Mouse (Mus musculus) hindbrain, embryonic 16.5 days (tissue): ENCODE results near the gene Rab5c. TPM values are rescaled to one million over a fixed set of nuclear protein-coding genes. Genes with fewer than 3 reads are reported as not detected.

Source experiments
- ATAC-seq: fragments of 200-750 bp; cut with Nextera tagmentation; 2 replicates; pipeline ENCODE4 v1.8.0; 2017; ENCODE audit warnings: moderate TSS enrichment, moderate library complexity
- H3K27ac ChIP-seq: fragments of 300-500 bp; sonication (generic); 2 replicates; pipeline ENCODE4 v1.5.1; 2014; ENCODE audit warnings: low read depth, mild to moderate bottlenecking, control low read depth, low read length, moderate library complexity
- H3K27me3 ChIP-seq: fragments of 300-500 bp; sonication (generic); replicated peaks from 2 replicates; pipeline ENCODE4 v1.6.1; 2014; ENCODE audit warnings: low read length; ENCODE audit not compliant: control insufficient read depth, insufficient read depth
- H3K36me3 ChIP-seq: fragments of 300-500 bp; sonication (generic); 2 replicates; pipeline ENCODE4 v1.6.1; 2014; ENCODE audit warnings: mild to moderate bottlenecking, low read length, moderate library complexity, mixed read lengths; ENCODE audit not compliant: control insufficient read depth, insufficient read depth
- H3K4me1 ChIP-seq: fragments of 300-500 bp; sonication (generic); 2 replicates; pipeline ENCODE4 v1.6.1; 2014; ENCODE audit warnings: low read depth, low read length; ENCODE audit not compliant: control insufficient read depth, insufficient read depth
- H3K4me2 ChIP-seq: fragments of 300-500 bp; sonication (generic); 2 replicates; pipeline ENCODE4 v1.6.1; 2014; ENCODE audit warnings: mild to moderate bottlenecking, low read length, control low read depth, moderate library complexity
- H3K4me3 ChIP-seq: fragments of 300-500 bp; sonication (generic); 2 replicates; pipeline ENCODE4 v1.5.1; 2014; ENCODE audit warnings: mild to moderate bottlenecking, low read length, control low read depth, moderate library complexity
- H3K9ac ChIP-seq: fragments of 300-500 bp; sonication (generic); 2 replicates; pipeline ENCODE4 v1.6.1; 2014; ENCODE audit warnings: low read depth, mild to moderate bottlenecking, control low read depth, low read length, moderate library complexity
- H3K9me3 ChIP-seq: fragments of 300-500 bp; sonication (generic); 2 replicates; pipeline ENCODE4 v1.6.1; 2014; ENCODE audit warnings: mild to moderate bottlenecking, low read length, moderate library complexity; ENCODE audit not compliant: control insufficient read depth
- WGBS: fragments of 180-500 bp; shearing (Covaris S2); extraction: QIAGEN DNeasy Blood & Tissue Kit; methylation state at CpG from one replicate; pipeline ENCODE4 v1.1.7; 2014; 5-methylcytosine and 5-hydroxymethylcytosine counted together
- polyA plus RNA-seq: library from polyadenylated mRNA; unstranded; fragments of >200 nt; fragmentation: Nextera tagmentation; extraction: Ambion mirVana; gene quantifications from 2 replicates; pipeline ENCODE4 v1.2.1, GENCODE M21; 2015

The Rab5c gene
- polyA plus RNA-seq, 1 experiment from 2014 or later, result 43.8 TPM

GRCm38 (mm10) chr11:100729976-100730375 lies 8.0 kb downstream of the Rab5c start:
- WGBS, result 94% methylated on average over 4 of the region's 4 CpGs
- Histone ChIP-seq H3K9me3 (no peaks in the 10 kb centered on the region), H3K27ac (no peak overlapping the region), H3K4me2 (no peak overlapping the region), H3K4me1 (no peaks in the 10 kb centered on the region; the same call in 1 of the 2 replicates), H3K36me3 (no peaks in the 10 kb centered on the region), H3K9ac (no peak overlapping the region), H3K27me3 (no peaks in the 10 kb centered on the region), H3K4me3 (no peak overlapping the region)
- no peak for ATAC-seq

- H3K36me3 ChIP-seq, result no peaks in the 10 kb centered on the region
- H3K4me2 ChIP-seq, result no peak overlapping the region
- no peak overlapping the region for H3K4me3 ChIP-seq
- no peaks in the 10 kb centered on the region; the same call in 1 of the 2 replicates for H3K4me1 ChIP-seq
- no peak overlapping the region for H3K9ac ChIP-seq
- H3K27me3 ChIP-seq, result no peaks in the 10 kb centered on the region
- no peaks in the 10 kb centered on the region for H3K9me3 ChIP-seq
- no peak overlapping the region for H3K27ac ChIP-seq
- 78% methylated on average over 6 of the region's 6 CpGs for WGBS
- ATAC-seq, result no peak
These were observed 9.4 kb downstream of the Rab5c start for GRCm38 (mm10) chr11:100728601-100729000.

- Histone ChIP-seq H3K27me3 (no peaks in the 10 kb centered on the region), H3K36me3 (no peaks in the 10 kb centered on the region), H3K4me2 (no peak overlapping the region), H3K27ac (no peak overlapping the region), H3K4me3 (no peak overlapping the region), H3K9ac (no peak overlapping the region), H3K4me1 (no peaks in the 10 kb centered on the region; the same call in 1 of the 2 replicates), H3K9me3 (no peaks in the 10 kb centered on the region)
- over 99% methylated on average over 3 of the region's 3 CpGs for WGBS
- no peak for ATAC-seq
These were observed 10.8 kb downstream of the Rab5c start for GRCm38 (mm10) chr11:100727201-100727600.

- no peaks in the 10 kb centered on the region for H3K36me3 ChIP-seq
- no peaks in the 10 kb centered on the region for H3K27me3 ChIP-seq
- peak overlapping the region; percentile 13; the same call in 1 of the 2 replicates for H3K27ac ChIP-seq
- H3K4me1 ChIP-seq, result peaks cover 11% of the 10 kb centered on the region
- H3K9me3 ChIP-seq, result no peaks in the 10 kb centered on the region
- 61% methylated on average over 5 of the region's 5 CpGs for WGBS
- no peak overlapping the region for H3K4me3 ChIP-seq
- no peak overlapping the region for H3K4me2 ChIP-seq
- no peak for ATAC-seq
- H3K9ac ChIP-seq, result no peak overlapping the region
These were observed 13.0 kb downstream of the Rab5c start for GRCm38 (mm10) chr11:100724919-100725512.

- Histone ChIP-seq H3K27ac (peak overlapping the region; percentile 56), H3K9ac (no peak overlapping the region), H3K36me3 (peaks cover 13% of the 10 kb centered on the region), H3K4me3 (no peak overlapping the region), H3K9me3 (no peaks in the 10 kb centered on the region), H3K27me3 (no peaks in the 10 kb centered on the region), H3K4me2 (no peak overlapping the region), H3K4me1 (peaks cover 11% of the 10 kb centered on the region)
- WGBS, result 69% methylated on average over 2 of the region's 2 CpGs
- no peak for ATAC-seq
These were observed 15.5 kb downstream of the Rab5c start for GRCm38 (mm10) chr11:100722493-100723028.

GRCm38 (mm10) chr11:100721776-100722492 lies 16.1 kb downstream of the Rab5c start:
- Histone ChIP-seq H3K9ac (no peak overlapping the region), H3K27ac (peak overlapping the region; percentile 56), H3K36me3 (peaks cover 18% of the 10 kb centered on the region), H3K4me2 (no peak overlapping the region), H3K4me3 (no peak overlapping the region), H3K27me3 (no peaks in the 10 kb centered on the region), H3K9me3 (no peaks in the 10 kb centered on the region), H3K4me1 (peaks cover 11% of the 10 kb centered on the region)
- 57% methylated on average over 8 of the region's 8 CpGs for WGBS
- ATAC-seq, result no peak

- no peaks in the 10 kb centered on the region for H3K9me3 ChIP-seq
- H3K9ac ChIP-seq, result no peak overlapping the region
- peaks cover 11% of the 10 kb centered on the region for H3K4me1 ChIP-seq
- H3K27me3 ChIP-seq, result no peaks in the 10 kb centered on the region
- H3K27ac ChIP-seq, result peak overlapping the region; percentile 56
- WGBS, result 61% methylated on average over 4 of the region's 4 CpGs
- H3K4me2 ChIP-seq, result no peak overlapping the region
- H3K36me3 ChIP-seq, result peaks cover 25% of the 10 kb centered on the region
- no peak for ATAC-seq
- H3K4me3 ChIP-seq, result no peak overlapping the region
These were observed 16.8 kb downstream of the Rab5c start for GRCm38 (mm10) chr11:100721254-100721653.

- no peak for ATAC-seq
- H3K9ac ChIP-seq, result peak overlapping the region; percentile 32
These were observed 17.7 kb downstream of the Rab5c start for GRCm38 (mm10) chr11:100720345-100720744.

GRCm38 (mm10) chr11:100719893-100720292 lies 18.1 kb downstream of the Rab5c start:
- Histone ChIP-seq H3K9me3 (no peaks in the 10 kb centered on the region), H3K36me3 (peaks cover 31% of the 10 kb centered on the region), H3K27me3 (no peaks in the 10 kb centered on the region), H3K4me3 (no peak overlapping the region), H3K4me1 (peaks cover 11% of the 10 kb centered on the region), H3K9ac (no peak overlapping the region), H3K4me2 (no peak overlapping the region), H3K27ac (no peak overlapping the region)
- 83% methylated on average over 11 of the region's 11 CpGs for WGBS
- no peak for ATAC-seq

More at GRCm38 (mm10) chr11:100720345-100720744, 17.7 kb downstream of the Rab5c start:
- peak overlapping the region; percentile 56 for H3K27ac ChIP-seq
- no peak overlapping the region for H3K4me3 ChIP-seq
- 67% methylated on average over 5 of the region's 5 CpGs for WGBS
- peaks cover 31% of the 10 kb centered on the region for H3K36me3 ChIP-seq
- no peak overlapping the region for H3K4me2 ChIP-seq
- H3K9me3 ChIP-seq, result no peaks in the 10 kb centered on the region
- peaks cover 11% of the 10 kb centered on the region for H3K4me1 ChIP-seq
- no peaks in the 10 kb centered on the region for H3K27me3 ChIP-seq
